Mouse (Mus musculus): ENCODE measurements at regions not wholly inside any gene's neighbourhood (a gene's known extent, or its start where the extent isn't known, plus 50 kb on each side); places are given as distances from the start of the nearest gene placed in this dataset.
"Not testable (repeated sequence)": the region's sequence is repeated elsewhere in the genome, so short reads cannot be mapped to it uniquely, and the experiment has no call there.

GRCm38 (mm10) chrX:35791273-35791672 is 97.4 kb upstream of the Dock11 start:
- no peaks in the 10 kb centered on the region for H3K36me3 ChIP-seq (ENCODE audit: control insufficient read depth, insufficient read depth, low read length)
- H3K27ac ChIP-seq (ENCODE audit: control insufficient read depth, insufficient read depth, low read length), result no peak overlapping the region
- H3K27me3 ChIP-seq (ENCODE audit: control insufficient read depth, insufficient read depth, low read length), result no peaks in the 10 kb centered on the region
- DNase-seq, result no peak
- WGBS, result 89% methylated on average over 1 of the region's 1 CpGs
- TF ChIP-seq CTCF (IDR thresholded peaks at IDR 0.05; ENCODE audit: borderline replicate concordance, control insufficient read depth, extremely low read depth, insufficient read depth, low read length, poor library complexity), result no peak
- no peak for TF ChIP-seq POLR2A (IDR thresholded peaks at IDR 0.05; ENCODE audit: control insufficient read depth, extremely low read depth, insufficient read depth, low read length, poor library complexity)
- no peak overlapping the region for H3K4me3 ChIP-seq (ENCODE audit: control insufficient read depth, insufficient read depth, low read length)
- H3K4me1 ChIP-seq (replicated peaks; ENCODE audit: control insufficient read depth, insufficient read depth, low read length), result no peaks in the 10 kb centered on the region

DNA sequence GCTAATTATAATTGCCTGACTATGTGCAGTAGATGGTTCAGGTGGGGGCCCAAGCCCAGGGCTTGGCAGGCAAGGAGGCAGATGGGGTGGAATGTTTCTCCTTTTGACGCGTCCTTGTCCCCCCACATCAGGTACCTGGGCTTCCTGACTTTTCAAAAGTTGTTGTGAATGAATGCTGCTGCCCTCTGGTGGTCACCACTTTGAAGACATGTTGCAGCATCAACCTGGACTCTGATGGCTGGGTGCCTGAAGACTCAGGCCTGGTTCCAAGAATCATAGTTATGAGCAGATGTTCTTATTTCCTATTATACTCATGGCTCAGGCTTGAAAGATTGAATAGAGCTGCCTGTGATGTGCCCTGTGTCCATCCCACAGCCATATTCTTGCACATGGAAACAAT is 75.4 kb upstream of the Dock11 start:
- Histone ChIP-seq H3K4me3 (ENCODE audit: control insufficient read depth, insufficient read depth, low read length) (no peak overlapping the region), H3K27me3 (ENCODE audit: control insufficient read depth, insufficient read depth, low read length) (no peaks in the 10 kb centered on the region), H3K4me1 (replicated peaks; ENCODE audit: control insufficient read depth, insufficient read depth, low read length) (no peaks in the 10 kb centered on the region), H3K36me3 (ENCODE audit: control insufficient read depth, insufficient read depth, low read length) (no peaks in the 10 kb centered on the region), H3K27ac (ENCODE audit: control insufficient read depth, insufficient read depth, low read length) (no peak overlapping the region)
- WGBS, result 25% methylated on average over 2 of the region's 2 CpGs
- DNase-seq, result peak; percentile 31
- no peak for TF ChIP-seq POLR2A (IDR thresholded peaks at IDR 0.05; ENCODE audit: control insufficient read depth, extremely low read depth, insufficient read depth, low read length, poor library complexity)
- no peak for TF ChIP-seq CTCF (IDR thresholded peaks at IDR 0.05; ENCODE audit: borderline replicate concordance, control insufficient read depth, extremely low read depth, insufficient read depth, low read length, poor library complexity)

DNA sequence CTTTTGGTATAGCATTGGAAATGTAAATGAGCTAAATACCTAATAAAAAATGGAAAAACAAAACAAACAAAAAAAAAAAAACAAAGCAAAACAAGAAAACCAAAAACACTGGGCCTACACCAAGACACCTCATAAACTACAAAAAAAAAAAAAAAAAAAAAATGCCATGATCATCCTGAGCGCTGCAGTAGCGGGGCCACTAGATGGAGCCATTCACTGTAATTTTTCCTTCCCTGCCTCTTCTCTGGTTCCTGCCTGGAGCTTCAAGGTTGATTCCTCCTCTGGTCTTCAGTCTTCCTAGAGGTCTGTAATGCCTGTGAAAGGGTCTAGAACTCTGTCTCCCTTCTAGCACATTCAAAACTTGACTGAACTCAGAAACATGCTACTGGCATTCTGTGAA is 54.2 kb upstream of the Dock11 start:
- DNase-seq, result peak; percentile 13
- 0% methylated on average over 2 of the region's 2 CpGs for WGBS
- H3K27me3 ChIP-seq (ENCODE audit: control insufficient read depth, insufficient read depth, low read length); H3K4me1 ChIP-seq (replicated peaks; ENCODE audit: control insufficient read depth, insufficient read depth, low read length); H3K27ac ChIP-seq (ENCODE audit: control insufficient read depth, insufficient read depth, low read length); H3K4me3 ChIP-seq (ENCODE audit: control insufficient read depth, insufficient read depth, low read length); H3K36me3 ChIP-seq (ENCODE audit: control insufficient read depth, insufficient read depth, low read length): not testable (repeated sequence)

GRCm38 (mm10) chrX:35838064-35838463 is 50.6 kb upstream of the Dock11 start:
- H3K27me3 ChIP-seq (ENCODE audit: control insufficient read depth, insufficient read depth, low read length), result no peaks in the 10 kb centered on the region
- no peak overlapping the region for H3K27ac ChIP-seq (ENCODE audit: control insufficient read depth, insufficient read depth, low read length)
- no peak for TF ChIP-seq CTCF (IDR thresholded peaks at IDR 0.05; ENCODE audit: borderline replicate concordance, control insufficient read depth, extremely low read depth, insufficient read depth, low read length, poor library complexity)
- no peak for TF ChIP-seq POLR2A (IDR thresholded peaks at IDR 0.05; ENCODE audit: control insufficient read depth, extremely low read depth, insufficient read depth, low read length, poor library complexity)
- no peaks in the 10 kb centered on the region for H3K4me1 ChIP-seq (replicated peaks; ENCODE audit: control insufficient read depth, insufficient read depth, low read length)
- DNase-seq, result no peak
- no peaks in the 10 kb centered on the region for H3K36me3 ChIP-seq (ENCODE audit: control insufficient read depth, insufficient read depth, low read length)
- H3K4me3 ChIP-seq (ENCODE audit: control insufficient read depth, insufficient read depth, low read length), result no peak overlapping the region
- WGBS, result 61% methylated on average over 1 of the region's 1 CpGs

Measured in thymus, adult 2 months (tissue).